Mouse (Mus musculus) ovary, adult 18-20 months (tissue): Measurements from ENCODE around the gene Gm20449.
"Not testable (repeated sequence)": the region's sequence is repeated elsewhere in the genome, so short reads cannot be mapped to it uniquely, and the experiment has no call there.

ENCODE experiments used
- DNase-seq: peaks from one replicate; pipeline ENCODE4 v3.0.0; 2022; ENCODE audit warnings: low spot score, mixed read lengths

The Gm20449 gene

DNA sequence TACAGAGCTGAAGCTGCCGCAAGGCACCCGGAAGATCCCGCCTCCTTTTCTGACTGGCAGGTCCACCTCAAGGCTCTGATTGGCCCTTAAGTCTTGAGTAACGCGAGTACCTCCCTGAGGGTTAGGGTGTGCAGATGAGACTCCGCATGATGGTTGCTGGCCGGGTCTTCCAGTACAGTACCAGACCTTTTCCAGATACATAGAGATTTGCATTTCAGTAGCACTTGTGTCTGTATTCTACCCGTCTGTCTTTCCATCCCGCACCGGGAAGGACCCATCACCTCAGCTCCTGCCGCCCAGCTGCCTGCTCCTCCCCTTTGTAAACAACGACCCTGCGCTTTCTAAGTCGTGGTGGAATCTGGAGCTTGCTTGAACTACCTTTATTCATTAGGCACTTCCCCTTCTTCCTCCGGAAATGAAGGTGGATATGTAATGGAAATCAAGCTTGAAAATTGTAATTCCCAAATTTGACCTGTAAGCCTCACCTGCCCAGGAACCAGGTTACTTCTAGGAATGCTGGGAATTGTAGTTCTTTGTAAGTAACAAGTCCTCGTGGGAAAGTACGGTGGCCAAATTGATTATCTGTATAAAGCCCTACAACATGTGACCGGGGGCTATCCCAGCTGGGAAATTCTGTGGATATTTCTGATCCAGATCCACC, at the start of gene Gm20449, which contains the start of gene AW146154:
Gene Gm20449 (minus strand): TSS at position 29 of the 661 bp plus-strand sequence.
Gene AW146154 (minus strand): TSS at position 502 of the 661 bp plus-strand sequence.
- DNase-seq: peak; percentile 95

DNA sequence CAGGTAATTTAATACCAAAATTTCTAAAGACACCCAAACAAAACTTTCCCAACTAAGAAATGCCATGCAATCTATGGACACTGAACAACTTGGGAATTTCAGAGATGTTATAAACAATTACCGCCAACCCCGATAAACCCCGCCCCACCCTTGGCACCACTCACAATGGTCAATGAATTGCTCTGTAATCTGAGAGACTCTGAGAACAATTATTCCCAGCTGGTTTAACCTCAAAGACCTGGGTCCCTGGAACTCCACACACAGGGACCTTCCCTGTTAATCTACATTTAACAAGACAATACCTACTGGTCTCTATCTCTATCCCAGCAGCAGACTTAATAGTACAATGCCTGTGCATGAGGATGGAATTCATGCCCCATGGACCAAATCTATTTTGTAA, 13.5 kb upstream of the Gm20449 start:
- DNase-seq: no peak

DNA sequence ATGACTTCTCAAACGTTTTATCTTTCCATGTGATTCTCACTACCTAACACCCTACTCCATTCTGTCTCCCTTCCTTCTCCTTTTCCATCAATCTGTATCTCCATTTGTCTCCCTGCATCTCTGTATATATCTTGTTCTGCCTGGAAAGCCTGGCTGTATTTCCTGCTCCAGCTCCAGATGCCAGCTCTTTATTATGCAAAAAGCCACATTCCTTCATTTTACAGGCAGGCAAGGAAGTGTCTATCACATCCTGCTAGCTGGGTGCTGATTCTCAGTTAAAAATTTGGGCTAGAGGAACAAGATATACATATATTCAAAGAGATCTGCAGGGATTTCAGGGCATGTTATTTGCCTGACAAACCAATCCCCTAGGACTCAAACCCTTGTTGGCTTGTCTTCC, 13.0 kb upstream of the Gm20449 start:
- DNase-seq: no peak

DNA sequence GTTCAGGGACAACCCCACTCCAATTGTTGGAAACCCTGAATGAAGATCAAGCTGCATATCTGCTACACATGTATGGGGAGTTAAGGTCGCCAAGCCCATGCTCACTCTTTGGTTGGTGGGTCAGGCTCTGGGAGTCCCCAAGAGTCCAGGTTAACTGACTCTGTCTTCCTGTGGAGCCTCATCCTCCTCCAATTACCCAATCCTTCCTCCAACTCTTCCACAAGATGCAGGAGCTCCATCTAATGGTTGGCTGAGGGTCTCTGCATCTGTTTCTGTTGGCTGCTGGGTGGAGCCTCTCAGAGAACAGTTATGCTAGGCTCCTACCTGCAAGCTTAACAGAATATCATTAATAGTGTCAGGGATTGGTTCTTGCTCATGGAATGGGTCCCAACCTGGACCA, 3.2 kb upstream of the Gm20449 start:
- no peak for DNase-seq

DNA sequence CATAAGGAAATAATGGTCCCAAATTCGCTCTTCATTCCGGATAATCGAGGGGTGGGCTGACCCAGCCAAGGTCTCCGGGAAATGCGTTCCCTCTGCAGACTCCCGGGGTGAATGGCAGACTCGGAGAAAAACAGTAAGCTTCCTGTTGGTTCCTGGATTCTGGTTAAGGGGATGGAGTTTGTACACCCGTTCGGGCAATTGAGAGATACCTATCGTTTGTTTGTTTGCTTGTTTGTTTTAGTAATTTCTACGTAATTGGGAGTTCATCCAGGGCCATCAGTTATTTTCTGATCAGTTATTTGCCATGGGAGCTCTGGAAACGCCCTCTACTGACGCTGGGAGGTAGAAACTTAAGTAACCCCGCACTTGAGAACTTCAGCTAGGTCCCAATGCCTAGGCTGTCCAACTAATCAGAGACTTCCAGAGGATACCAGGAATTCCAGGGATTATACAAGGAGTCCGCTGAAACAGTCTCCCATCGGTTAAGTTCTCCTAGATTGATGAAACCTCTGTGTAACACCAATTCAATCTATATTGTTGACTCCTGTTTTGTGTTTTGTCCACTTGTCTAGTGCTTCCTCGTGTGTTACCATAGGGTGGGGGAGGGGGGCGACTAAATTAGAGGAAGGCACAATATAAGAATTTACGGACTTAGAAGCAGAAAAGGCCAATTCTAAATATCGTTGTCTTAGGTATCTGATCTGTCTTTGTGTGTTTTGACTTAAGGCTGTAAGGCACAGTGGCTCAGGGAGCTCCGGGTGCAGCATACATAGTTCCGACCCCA, 1.1 kb upstream of the Gm20449 start:
- peak; percentile 37 for DNase-seq

DNA sequence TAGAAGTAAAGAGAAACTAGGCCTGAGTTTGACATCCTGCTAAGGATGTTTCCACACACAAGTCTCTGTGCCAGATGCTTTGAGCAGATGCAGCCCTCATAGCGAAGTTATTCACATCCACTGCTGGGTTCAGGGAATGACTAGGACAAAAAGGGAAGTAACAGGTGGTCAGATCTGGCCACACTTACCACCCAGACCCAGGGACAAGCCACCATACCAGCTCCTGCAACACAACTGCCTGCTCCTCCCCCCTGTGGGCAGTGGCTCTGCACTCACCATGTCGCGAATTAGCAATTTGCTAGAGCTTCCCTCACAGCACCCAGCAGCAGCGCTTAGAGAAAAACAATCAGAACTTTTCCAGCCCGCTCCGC, 214 bp downstream of the Gm20449 start:
- not testable (repeated sequence) for DNase-seq

DNA sequence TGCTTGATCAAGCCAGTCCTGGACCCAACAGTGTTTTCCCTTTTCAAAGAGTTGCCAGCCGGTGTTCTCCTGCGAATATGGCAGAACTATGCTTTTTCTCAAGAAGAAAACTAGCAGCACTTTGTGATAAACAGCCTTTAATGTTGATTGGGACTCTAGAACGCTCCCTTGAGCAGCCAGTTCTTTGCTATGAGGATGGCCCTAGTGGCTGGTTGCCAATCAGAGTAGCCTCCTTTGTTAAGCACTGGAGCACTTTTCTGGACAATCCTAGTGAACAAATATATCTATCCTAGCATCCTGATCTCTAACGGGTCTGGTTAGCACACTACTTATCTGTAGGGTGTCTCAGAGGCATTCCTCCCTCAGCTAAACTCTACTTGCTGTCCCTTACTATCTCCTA, 753 bp downstream of the Gm20449 start:
- not testable (repeated sequence) for DNase-seq

DNA sequence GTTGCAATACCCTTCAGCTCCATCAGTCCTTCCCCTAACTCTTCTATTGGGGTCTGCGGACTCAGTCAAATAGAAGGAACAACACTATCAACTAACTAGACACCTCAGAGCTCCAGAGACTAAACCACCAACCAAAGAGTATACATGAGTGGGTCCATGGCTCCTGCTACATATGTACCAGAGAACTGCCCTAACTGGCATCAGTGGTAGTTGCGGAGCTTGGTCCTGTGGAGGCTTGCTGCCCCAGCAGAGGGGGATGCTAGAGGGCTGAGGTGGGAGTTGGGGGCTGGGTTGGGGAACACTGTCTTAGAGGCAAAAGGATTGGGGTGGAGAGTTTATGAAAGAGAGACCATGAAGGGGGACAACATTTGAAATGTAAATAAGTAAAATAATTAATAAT, 1.3 kb downstream of the Gm20449 start:
- no peak for DNase-seq

DNA sequence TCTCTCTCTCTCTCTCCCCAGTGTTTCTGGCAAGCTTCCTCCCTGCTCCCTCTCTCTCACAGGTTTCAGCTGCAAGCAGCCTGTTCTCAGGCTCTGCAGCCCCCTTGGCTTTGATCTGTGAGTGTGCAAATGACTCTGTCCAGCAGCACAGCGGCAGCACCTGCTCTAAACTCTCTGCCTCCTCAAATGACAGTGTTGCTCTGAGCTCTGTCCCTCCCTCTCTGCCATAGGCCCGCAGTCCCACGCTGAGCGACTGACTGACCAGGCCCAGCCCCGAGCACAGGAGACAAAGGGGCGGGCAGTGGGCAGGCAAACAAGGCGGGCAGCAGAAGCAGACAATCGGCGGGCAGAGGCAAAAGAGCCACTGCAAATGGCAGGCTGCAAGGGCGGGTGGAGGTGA, 47.4 kb downstream of the Gm20449 start:
- DNase-seq: no peak

DNA sequence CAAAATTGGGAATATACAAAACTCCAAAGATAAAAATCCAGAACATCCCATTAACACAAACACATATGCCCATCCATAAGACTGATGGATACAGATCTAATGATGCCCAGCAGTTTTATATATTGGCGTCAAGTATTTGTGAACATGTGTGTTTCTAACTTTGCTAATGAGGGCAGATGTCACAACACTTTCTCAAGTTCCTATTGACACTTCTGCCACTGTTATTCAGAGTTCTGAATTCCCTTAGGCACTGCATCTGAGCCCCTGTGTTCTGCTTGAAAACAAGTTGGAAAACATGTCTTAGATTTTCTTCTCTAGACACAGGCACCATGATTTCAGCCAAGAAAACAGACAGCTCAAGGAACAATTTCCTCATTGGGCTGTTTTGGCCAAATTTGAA, 50.6 kb downstream of the Gm20449 start, which contains the start of gene Vmn2r57:
Gene Vmn2r57 (minus strand): TSS at position 101 of the 400 bp plus-strand sequence.
- DNase-seq: not testable (repeated sequence)

DNA sequence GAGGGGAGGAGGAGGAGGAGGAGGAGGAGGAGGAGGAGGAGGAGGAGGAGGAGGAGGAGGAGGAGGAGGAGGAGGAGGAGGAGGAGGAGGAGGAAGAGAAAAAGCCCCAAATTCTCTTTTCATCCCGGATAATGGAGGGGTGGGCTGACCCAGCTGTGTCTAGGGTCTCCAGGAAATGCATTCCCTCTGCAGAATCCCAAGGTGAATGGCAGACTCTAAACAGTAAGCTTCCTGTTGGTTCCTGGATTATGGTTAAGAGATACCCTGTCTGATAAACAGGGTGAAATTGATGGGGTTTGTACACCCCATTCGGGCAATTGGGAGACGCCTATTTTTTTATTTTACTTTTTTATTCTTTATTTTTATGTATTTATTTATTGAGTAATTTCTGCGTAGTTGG, 105.1 kb downstream of the Gm20449 start:
- DNase-seq: no peak

DNA sequence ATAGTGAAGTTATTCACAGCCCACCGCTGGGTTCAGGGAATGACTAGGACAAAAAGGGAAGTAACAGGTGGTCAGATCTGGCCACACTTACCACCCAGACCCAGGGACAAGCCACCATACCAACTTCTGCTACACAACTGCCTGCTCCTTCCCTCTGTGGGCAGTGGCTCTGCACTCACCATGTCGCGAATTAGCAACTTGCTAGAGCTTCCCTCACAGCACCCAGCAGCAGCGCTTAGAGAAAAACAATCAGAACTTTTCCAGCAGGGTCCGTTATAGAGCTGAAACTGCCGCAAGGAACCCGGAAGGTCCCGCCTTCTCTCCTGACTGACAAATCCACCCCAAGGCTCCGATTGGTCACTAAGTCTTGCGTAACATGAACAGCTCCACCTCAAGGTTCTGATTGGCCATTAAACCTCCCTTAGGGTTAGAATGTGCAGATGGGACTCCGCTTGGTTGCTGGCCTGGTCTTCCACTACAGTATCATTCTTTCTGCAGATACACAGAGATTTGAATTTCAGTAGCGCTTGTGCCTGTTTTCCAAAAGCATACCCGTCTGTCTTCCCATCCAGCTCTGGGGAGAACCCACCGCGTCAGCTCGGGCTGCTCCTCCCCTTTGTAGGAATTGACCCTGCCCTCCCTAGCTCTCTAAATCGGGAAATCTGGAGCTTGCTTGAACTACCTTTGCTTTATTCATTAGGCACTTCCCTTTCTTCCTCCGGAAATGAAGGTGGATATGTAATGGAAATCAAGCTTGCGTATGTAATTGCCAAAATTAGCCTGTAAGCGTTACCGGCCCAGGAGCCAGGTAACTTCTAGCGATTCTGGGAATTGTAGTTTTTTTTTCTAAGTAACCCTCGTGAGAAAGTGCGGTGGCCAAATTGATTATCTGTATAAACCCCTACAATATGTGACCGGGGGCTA, 105.9 kb downstream of the Gm20449 start, which contains the start of gene AI987944:
Gene AI987944 (minus strand): TSS at position 332 of the 924 bp plus-strand sequence.
- peak; percentile 77 for DNase-seq
